Mouse (Mus musculus) midbrain, embryonic 16.5 days (tissue): ENCODE data around the gene Vmn2r120. TPM values are rescaled to one million over a fixed set of nuclear protein-coding genes. Genes with fewer than 3 reads are reported as not detected.
"Not testable (repeated sequence)": the region's sequence is repeated elsewhere in the genome, so short reads cannot be mapped to it uniquely, and the experiment has no call there.

Source experiments
- ATAC-seq: fragments of 200-750 bp; cut with Nextera tagmentation; 2 replicates; pipeline ENCODE4 v1.8.0; 2017; ENCODE audit warnings: moderate TSS enrichment
- H3K27ac ChIP-seq: fragments of 300-500 bp; sonication (generic); 2 replicates; pipeline ENCODE4 v1.5.1; 2014; ENCODE audit warnings: mild to moderate bottlenecking, low read length, mixed read lengths
- H3K27me3 ChIP-seq: fragments of 300-500 bp; sonication (generic); 2 replicates; pipeline ENCODE4 v1.6.1; 2014; ENCODE audit warnings: low read depth, low read length, mixed read lengths; ENCODE audit not compliant: control insufficient read depth, insufficient read depth
- H3K36me3 ChIP-seq: fragments of 300-500 bp; sonication (generic); 2 replicates; pipeline ENCODE4 v1.6.1; 2014; ENCODE audit warnings: mild to moderate bottlenecking, low read length, moderate library complexity, mixed read lengths; ENCODE audit not compliant: control insufficient read depth, insufficient read depth
- H3K4me1 ChIP-seq: fragments of 300-500 bp; sonication (generic); 2 replicates; pipeline ENCODE4 v1.6.1; 2014; ENCODE audit warnings: mild to moderate bottlenecking, low read length, mixed read lengths; ENCODE audit not compliant: control insufficient read depth, insufficient read depth
- H3K4me2 ChIP-seq: fragments of 300-500 bp; sonication (generic); 2 replicates; pipeline ENCODE4 v1.6.1; 2014; ENCODE audit warnings: mild to moderate bottlenecking, low read length, mixed read lengths
- H3K4me3 ChIP-seq: fragments of 300-500 bp; sonication (generic); 2 replicates; pipeline ENCODE4 v1.5.1; 2014; ENCODE audit warnings: low read depth, mild to moderate bottlenecking, low read length, moderate library complexity, mixed read lengths
- H3K9ac ChIP-seq: fragments of 300-500 bp; sonication (generic); 2 replicates; pipeline ENCODE4 v1.6.1; 2014; ENCODE audit warnings: low read depth, low read length, mixed read lengths
- H3K9me3 ChIP-seq: fragments of 300-500 bp; sonication (generic); replicated peaks from 2 replicates; pipeline ENCODE4 v1.6.1; 2014; ENCODE audit warnings: mild to moderate bottlenecking, low read length, mixed read lengths; ENCODE audit not compliant: control insufficient read depth, poor library complexity, severe bottlenecking
- WGBS: fragments of 180-500 bp; shearing (Covaris S2); extraction: QIAGEN DNeasy Blood & Tissue Kit; methylation state at CpG from one replicate; pipeline ENCODE4 v1.1.7; 2014; 5-methylcytosine and 5-hydroxymethylcytosine counted together
- polyA plus RNA-seq: library from polyadenylated mRNA; unstranded; fragments of >200 nt; fragmentation: Nextera tagmentation; extraction: Ambion mirVana; gene quantifications from 2 replicates; pipeline ENCODE4 v1.2.1, GENCODE M21; 2015

Gene Vmn2r120
- polyA plus RNA-seq = 0.01 TPM in 1 of 2 replicates, not detected in the other

DNA sequence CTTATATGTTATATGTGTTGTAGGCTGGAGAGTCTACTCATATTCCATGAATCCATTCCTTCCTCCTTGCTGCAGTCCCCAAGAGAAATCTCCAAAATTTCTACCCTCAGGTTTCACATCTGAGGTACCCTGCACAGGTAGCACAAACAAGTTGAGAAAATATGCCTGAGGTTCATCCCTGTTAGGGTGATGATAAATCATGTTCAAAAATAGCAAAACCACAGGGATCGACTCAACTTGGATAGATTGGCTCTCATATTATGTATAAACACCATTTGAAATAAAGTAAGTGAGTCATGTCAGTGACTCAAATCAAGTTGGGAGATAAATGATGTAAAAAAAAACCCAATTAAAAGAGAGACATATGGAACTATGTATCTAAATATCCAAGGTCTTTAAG, at the start of gene Vmn2r120:
Gene Vmn2r120, minus strand, starts transcription at position 101 of the 400 bp plus-strand sequence.
- Histone ChIP-seq H3K9ac (no peak within 1 kb of the TSS), H3K4me3 (no peak within 1 kb of the TSS), H3K27ac (no peak within 1 kb of the TSS), H3K9me3 (no peaks in the 10 kb centered on the region; the same call in 1 of the 2 replicates), H3K36me3 (no peaks in the 10 kb centered on the region), H3K4me1 (no peaks in the 10 kb centered on the region), H3K4me2 (no peak within 1 kb of the TSS), H3K27me3 (no peaks in the 10 kb centered on the region)
- WGBS = 88% methylated on average over 1 of the region's 1 CpGs
- ATAC-seq = no peak

DNA sequence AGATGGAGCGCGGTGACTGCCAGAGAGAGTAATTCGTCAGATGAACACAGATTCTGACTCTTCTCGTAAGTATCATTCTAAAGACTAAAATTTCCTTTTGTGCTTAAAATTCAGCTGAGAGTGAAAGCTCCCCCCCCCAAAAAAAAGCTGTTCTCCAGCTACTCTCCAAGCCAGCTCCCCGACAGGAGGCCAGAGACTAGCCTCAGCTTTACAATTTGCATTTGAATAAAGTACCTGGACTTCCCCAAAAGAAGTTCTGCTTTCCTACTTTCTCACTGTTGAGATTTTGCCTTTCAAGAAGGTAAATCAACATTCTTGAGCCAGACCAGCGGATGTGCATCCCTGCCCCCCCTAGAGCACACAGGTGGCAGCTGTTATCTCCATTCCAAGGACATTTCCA, 42.0 kb upstream of the Vmn2r120 start:
- not testable (repeated sequence) for H3K36me3 ChIP-seq, H3K4me2 ChIP-seq, H3K4me3 ChIP-seq, H3K9ac ChIP-seq, ATAC-seq, H3K27ac ChIP-seq, H3K9me3 ChIP-seq, H3K27me3 ChIP-seq, H3K4me1 ChIP-seq
- WGBS = 80% methylated on average over 6 of the region's 6 CpGs

DNA sequence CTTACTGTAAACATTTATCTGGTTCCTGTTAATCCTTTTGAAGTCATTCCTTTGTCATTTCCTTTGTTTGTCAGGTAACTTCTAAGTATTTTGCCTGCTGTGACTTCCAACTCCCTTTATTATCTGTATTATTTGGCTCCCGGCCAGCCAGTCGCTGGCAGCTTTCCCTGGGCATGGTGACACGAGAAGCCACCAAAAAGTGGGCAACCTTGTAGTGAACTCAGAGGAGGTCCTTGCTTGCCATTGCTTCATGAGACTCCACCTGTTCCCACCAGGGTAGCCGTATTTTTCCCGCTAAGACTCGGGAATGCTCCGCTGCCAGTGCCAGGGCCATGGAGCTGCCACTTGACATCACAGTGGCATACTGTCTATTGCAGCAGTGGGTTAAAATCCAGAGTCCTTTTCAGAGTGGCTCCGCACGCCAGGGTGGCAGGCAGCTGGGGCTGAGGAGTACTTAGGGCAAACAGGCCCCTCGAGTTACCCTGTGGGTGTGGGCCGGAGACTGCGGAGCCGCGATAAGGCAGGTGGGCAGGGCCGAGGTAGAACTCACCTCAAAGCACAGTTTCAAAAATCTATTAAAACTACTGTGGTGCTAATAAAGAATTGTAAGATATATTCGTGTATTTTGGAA, 28.9 kb upstream of the Vmn2r120 start:
- H3K4me2 ChIP-seq = no peak overlapping the region
- H3K27me3 ChIP-seq = no peaks in the 10 kb centered on the region
- H3K27ac ChIP-seq = no peak overlapping the region
- H3K4me1 ChIP-seq = no peaks in the 10 kb centered on the region
- H3K9me3 ChIP-seq = no peaks in the 10 kb centered on the region
- no peaks in the 10 kb centered on the region for H3K36me3 ChIP-seq
- no peak overlapping the region for H3K9ac ChIP-seq
- no peak overlapping the region for H3K4me3 ChIP-seq
- 75% methylated on average over 16 of the region's 16 CpGs for WGBS
- ATAC-seq = no peak

Other genes with a start within 250 kb of the Vmn2r120 start
- gene Adgre1, start 186.8 kb downstream of the Vmn2r120 start, polyA plus RNA-seq = 3.3 and 3.5 TPM in 2 replicates
- not detected in 2 replicates for gene Gm21834, start 196.7 kb upstream of the Vmn2r120 start, polyA plus RNA-seq
- 2.9 and 3.5 TPM in 2 replicates for gene Cntnap5c, start 224.1 kb upstream of the Vmn2r120 start, polyA plus RNA-seq